Mouse (Mus musculus) olfactory bulb, adult 2 months (tissue): Measurements from ENCODE around the gene Olfr694.

ENCODE experiments used
- CTCF ChIP-seq: fragments of 200-500 bp; IDR thresholded peaks from 2 replicates; pipeline ENCODE4 v1.5.1; 2012; ENCODE audit warnings: low read depth, mild to moderate bottlenecking, low read length, moderate library complexity; ENCODE audit not compliant: insufficient read depth
- POLR2A ChIP-seq: fragments of 200-500 bp; IDR thresholded peaks from 2 replicates; pipeline ENCODE4 v1.6.1; 2012; ENCODE audit warnings: mild to moderate bottlenecking, low read depth, low read length, moderate library complexity; ENCODE audit not compliant: insufficient read depth

GRCm38 (mm10) chr7:106649774-106650173, 41.8 kb downstream of the Olfr694 start:
- TF ChIP-seq POLR2A (no peak), CTCF (no peak)
